Mouse (Mus musculus) hindbrain, embryonic 10.5 days (tissue): ENCODE measurements around the gene Pparg. TPM values are rescaled to one million over a fixed set of nuclear protein-coding genes. Genes with fewer than 3 reads are reported as not detected.

Experiments
- DNase-seq: peaks from one replicate; pipeline ENCODE4 v3.0.0-alpha.2; 2017; ENCODE audit warnings: low spot score
- H3K27ac ChIP-seq: fragments of 300-500 bp; sonication (generic); 2 replicates; pipeline ENCODE4 v1.5.1; 2016; ENCODE audit warnings: mild to moderate bottlenecking, moderate library complexity
- H3K27me3 ChIP-seq: fragments of 300-500 bp; sonication (generic); 2 replicates; pipeline ENCODE4 v1.6.1; 2016; ENCODE audit warnings: mild to moderate bottlenecking; ENCODE audit not compliant: poor library complexity, insufficient read depth, severe bottlenecking
- H3K36me3 ChIP-seq: fragments of 300-500 bp; sonication (generic); 2 replicates; pipeline ENCODE4 v1.6.1; 2016; ENCODE audit warnings: mild to moderate bottlenecking, moderate library complexity
- H3K4me1 ChIP-seq: fragments of 300-500 bp; sonication (generic); replicated peaks from 2 replicates; pipeline ENCODE4 v1.6.1; 2016; ENCODE audit warnings: mild to moderate bottlenecking
- H3K4me3 ChIP-seq: fragments of 300-500 bp; sonication (generic); 2 replicates; pipeline ENCODE4 v1.5.1; 2016; ENCODE audit warnings: mild to moderate bottlenecking, moderate library complexity
- H3K9me3 ChIP-seq: fragments of 300-500 bp; sonication (generic); 2 replicates; pipeline ENCODE4 v1.6.1; 2016; ENCODE audit warnings: mild to moderate bottlenecking, moderate library complexity
- WGBS: fragments of 180-500 bp; shearing (Covaris S2); methylation state at CpG from one replicate; pipeline ENCODE4 v1.1.7; 2016; 5-methylcytosine and 5-hydroxymethylcytosine counted together
- polyA plus RNA-seq: library from polyadenylated mRNA; unstranded; fragments of >200 nt; fragmentation: Nextera tagmentation; extraction: Ambion mirVana; gene quantifications from 2 replicates; pipeline ENCODE4 v1.2.1, GENCODE M21; 2016

Pparg gene
- polyA plus RNA-seq, 1 experiment from 2014 or later = 0.20 TPM

DNA sequence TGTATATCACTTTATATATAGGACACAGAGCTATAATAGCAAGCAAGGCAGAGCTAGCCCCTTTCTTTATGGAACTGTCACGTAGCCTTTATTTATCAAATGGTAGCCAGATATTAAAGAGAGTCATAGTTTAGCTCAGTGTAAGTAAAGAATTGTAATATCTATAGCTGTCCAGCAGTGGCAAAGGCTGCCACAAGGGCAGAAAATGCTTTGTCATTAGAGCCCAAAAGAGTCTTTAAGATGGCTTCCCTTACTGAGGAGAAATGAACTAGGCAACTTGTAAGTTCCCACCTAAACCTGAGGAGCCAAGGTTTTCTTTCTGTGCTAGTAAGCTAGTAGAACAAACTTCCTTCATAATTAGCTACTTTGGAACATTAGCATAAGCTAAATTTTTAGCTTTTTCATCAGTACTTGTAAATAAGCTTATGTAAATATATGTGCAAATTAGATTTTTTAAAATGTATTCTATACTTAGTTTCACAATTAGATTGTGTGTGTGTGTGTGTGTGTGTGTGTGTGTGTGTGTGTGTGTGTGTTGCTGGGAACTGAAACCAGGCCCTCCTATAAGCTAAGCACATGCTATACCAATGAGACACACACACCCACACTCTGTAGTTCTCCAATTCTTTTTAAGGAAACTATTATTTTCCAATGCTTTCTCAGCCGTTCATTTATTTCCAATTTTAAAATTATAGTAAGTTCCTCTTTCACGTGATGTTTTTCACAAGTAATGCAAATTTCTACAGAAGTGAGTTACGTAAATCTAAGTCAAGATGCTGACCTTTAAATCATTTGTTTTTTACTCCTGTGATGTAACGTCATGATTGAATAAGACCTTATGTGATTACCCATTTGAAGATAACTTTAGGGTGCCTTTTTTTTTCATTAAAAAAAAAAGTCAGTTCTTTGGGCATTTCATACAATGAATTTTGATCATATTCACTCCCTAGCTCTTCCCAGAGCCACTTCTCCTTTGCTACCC lies 14.4 kb downstream of the Pparg start:
- Histone ChIP-seq H3K27me3 (no peaks in the 10 kb centered on the region), H3K27ac (no peak overlapping the region), H3K9me3 (no peaks in the 10 kb centered on the region), H3K4me1 (no peaks in the 10 kb centered on the region), H3K36me3 (no peaks in the 10 kb centered on the region), H3K4me3 (no peak overlapping the region)
- WGBS = 83% methylated on average over 5 of the region's 5 CpGs
- no peak for DNase-seq

DNA sequence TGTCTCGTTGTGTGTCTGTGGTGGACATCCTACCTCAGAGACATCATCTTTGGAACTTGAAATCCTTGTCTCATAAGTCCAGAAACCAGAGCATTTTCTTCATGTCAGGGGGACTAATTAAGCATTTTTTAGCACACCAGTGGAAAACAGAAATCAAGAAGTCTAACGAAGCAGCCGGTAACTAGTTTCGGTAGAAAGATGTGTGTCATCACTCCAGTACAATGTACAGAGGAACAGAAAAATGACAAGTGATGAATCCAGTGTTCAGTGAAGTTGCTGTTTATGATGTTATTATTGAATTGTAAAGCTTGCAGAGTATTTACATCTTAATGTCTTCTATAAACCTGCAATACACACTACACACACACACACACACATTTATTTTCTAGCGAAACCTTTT lies 19.8 kb downstream of the Pparg start:
- no peaks in the 10 kb centered on the region for H3K27me3 ChIP-seq
- 93% methylated on average over 5 of the region's 5 CpGs for WGBS
- DNase-seq = no peak

DNA sequence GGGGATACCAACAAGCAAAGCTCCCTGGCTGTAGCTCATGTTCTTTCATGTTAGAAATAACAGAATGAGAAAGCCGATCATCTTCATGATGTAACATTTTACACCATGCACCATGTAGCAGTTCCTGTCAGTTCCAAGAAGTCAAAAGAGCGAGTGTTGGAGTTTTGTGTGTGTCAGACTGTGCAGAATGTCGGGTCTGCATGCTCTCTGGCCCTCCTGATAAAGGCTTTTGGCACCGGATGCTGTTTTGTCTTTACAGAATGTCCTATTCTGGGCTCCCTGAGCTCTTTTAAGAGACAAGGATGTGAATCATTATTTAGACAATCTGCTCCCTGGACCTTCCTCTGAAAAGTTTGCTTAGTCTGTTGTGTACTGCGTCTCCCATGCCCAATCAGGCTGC lies 22.0 kb downstream of the Pparg start:
- DNase-seq = no peak
- 81% methylated on average over 5 of the region's 5 CpGs for WGBS
- Histone ChIP-seq H3K36me3 (no peaks in the 10 kb centered on the region), H3K4me3 (no peak overlapping the region), H3K4me1 (no peaks in the 10 kb centered on the region), H3K9me3 (no peaks in the 10 kb centered on the region), H3K27ac (no peak overlapping the region), H3K27me3 (no peaks in the 10 kb centered on the region)

More for the DNA sequence above, 19.8 kb downstream of the Pparg start:
- H3K4me1 ChIP-seq = no peaks in the 10 kb centered on the region
- no peaks in the 10 kb centered on the region for H3K36me3 ChIP-seq
- no peaks in the 10 kb centered on the region for H3K9me3 ChIP-seq
- no peak overlapping the region for H3K4me3 ChIP-seq
- no peak overlapping the region for H3K27ac ChIP-seq

DNA sequence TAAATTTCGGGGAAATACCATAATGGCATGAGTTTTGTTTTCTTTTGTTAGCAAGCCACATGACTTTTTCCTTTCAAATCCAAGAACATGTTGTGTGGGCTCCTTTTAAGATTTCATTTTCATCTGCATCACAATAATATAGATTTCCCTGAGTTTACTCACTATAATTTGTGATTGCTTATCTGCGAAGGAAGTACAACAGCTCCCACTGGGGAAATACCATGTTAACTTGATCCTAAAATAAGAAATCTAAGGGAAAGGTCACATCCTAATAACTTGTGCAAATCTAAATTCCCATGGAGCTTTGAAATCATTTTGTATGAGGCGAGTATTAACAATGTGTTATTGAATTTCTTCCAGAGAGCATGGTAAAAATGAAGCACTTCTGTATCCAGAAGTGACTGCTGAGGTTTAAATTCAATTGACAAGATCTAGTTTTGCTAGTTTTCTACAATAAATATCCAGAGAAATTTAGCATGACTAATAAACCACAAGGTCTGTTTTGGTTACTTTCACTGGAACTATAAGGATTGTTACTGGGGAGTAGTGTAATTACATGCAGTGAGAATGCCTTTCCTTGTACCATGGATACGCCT lies 29.3 kb downstream of the Pparg start:
- no peaks in the 10 kb centered on the region for H3K4me1 ChIP-seq
- no peaks in the 10 kb centered on the region for H3K9me3 ChIP-seq
- no peaks in the 10 kb centered on the region for H3K27me3 ChIP-seq
- no peak overlapping the region for H3K4me3 ChIP-seq
- H3K27ac ChIP-seq = no peak overlapping the region
- 84% methylated on average over 4 of the region's 4 CpGs for WGBS
- DNase-seq = no peak
- no peaks in the 10 kb centered on the region for H3K36me3 ChIP-seq

DNA sequence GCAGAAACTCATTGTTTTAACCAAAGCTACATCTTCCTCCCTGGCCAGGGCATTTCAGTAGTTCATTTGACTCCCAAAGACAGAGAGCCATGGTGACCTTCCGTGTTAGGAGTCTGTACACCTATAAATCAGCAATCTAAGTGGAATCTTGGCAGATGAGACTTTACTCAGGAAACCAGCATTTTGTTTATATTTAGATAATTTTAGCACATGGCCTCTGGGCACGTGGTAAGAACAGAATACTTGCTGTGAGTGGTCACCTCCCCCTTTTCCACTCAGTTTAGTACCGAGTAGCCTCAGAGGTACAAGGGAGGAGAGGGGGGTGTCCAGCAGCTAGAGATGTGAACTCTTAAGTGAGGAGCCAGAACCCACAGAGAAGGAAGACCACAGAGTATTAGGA lies 36.2 kb downstream of the Pparg start:
- Histone ChIP-seq H3K27ac (no peak overlapping the region), H3K9me3 (no peaks in the 10 kb centered on the region), H3K4me1 (no peaks in the 10 kb centered on the region), H3K36me3 (no peaks in the 10 kb centered on the region), H3K4me3 (no peak overlapping the region), H3K27me3 (no peaks in the 10 kb centered on the region)
- 77% methylated on average over 3 of the region's 3 CpGs for WGBS
- DNase-seq = no peak

DNA sequence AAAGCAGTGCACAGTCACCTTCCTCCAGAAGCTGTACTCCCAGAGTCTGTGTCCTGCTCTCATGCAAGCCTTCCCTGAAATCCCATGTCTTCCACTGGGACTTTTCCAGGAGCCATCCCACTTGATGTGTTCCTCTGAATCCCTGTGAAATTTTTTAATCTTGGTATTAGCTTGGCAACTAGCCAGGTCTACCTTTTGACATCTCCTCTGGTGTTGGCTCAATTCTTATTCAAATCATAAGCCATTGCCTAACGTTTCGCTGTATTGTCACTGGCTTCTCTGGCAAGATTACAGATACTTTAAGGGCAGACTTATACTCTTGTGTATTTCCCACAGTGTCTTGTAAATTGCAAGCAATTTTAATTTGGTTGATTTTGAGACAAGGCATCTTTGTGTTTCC lies 43.6 kb downstream of the Pparg start:
- no peak for DNase-seq
- H3K4me3 ChIP-seq = no peak overlapping the region
- no peaks in the 10 kb centered on the region for H3K36me3 ChIP-seq
- no peaks in the 10 kb centered on the region for H3K9me3 ChIP-seq
- H3K4me1 ChIP-seq = no peaks in the 10 kb centered on the region
- no peaks in the 10 kb centered on the region for H3K27me3 ChIP-seq
- no peak overlapping the region for H3K27ac ChIP-seq
- 76% methylated on average over 2 of the region's 2 CpGs for WGBS

DNA sequence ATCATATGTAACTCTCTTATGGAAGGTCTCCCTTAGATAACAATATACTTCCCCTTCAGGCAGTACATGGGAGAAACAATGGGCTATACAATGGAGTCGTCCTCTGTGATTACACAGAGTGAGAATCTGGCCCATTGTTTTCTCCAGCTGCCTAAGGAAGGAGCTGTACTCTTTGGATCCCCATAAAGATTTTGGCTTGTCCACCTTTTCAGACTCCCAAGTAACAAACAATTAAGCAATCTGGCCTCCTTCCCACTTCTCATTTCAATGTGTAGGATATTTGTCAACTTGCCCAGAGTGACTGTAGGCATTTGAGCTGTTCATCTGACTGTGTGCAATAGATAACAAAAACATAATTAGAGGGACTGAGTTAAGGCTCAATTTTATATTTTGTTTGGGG lies 50.7 kb downstream of the Pparg start:
- DNase-seq = no peak
- H3K4me1 ChIP-seq = no peaks in the 10 kb centered on the region
- no peak overlapping the region for H3K4me3 ChIP-seq
- no peaks in the 10 kb centered on the region for H3K27me3 ChIP-seq
- no peaks in the 10 kb centered on the region for H3K36me3 ChIP-seq
- H3K27ac ChIP-seq = no peak overlapping the region
- H3K9me3 ChIP-seq = no peaks in the 10 kb centered on the region
- WGBS = 22% methylated on average over 1 of the region's 1 CpGs

DNA sequence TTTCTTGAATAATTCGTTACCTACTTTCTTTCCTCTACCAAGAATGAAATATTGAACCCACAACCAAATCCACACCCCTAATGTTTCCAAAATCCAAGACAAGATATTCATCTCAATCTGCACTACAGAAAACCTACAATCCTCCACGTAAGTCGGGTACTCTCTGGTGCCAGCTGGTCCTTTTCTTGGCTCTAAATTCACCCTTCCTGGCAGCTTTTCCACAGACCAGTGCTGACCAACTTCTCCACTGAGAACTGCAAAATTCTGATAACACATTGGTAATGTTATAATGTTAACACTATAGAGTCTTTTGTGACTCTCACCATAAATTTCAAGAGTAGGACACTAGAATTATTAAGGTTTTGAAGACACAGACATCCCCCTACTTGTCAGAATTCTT lies 57.4 kb downstream of the Pparg start:
- H3K9me3 ChIP-seq = no peaks in the 10 kb centered on the region
- H3K36me3 ChIP-seq = no peaks in the 10 kb centered on the region
- WGBS = 95% methylated on average over 3 of the region's 3 CpGs
- H3K27ac ChIP-seq = no peak overlapping the region
- H3K27me3 ChIP-seq = no peaks in the 10 kb centered on the region
- H3K4me3 ChIP-seq = no peak overlapping the region
- DNase-seq = no peak
- H3K4me1 ChIP-seq = no peaks in the 10 kb centered on the region

DNA sequence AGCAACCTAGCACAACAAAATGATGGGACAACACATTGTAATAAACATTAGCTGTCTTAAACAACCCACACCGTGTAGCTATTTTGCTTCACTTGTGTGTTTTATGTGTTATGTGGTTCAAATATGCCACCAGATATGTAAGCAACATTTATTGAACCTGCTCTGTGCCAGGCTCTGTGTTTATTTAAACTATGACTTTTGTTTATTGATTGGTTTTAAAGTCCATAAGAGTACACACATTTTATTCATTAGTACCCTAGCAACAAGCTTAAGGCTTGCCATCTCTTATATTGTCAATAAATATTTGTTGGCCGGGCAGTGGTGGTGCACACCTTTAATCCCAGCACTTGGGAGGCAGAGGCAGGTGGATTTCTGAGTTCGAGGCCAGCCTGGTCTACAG lies 58.2 kb downstream of the Pparg start:
- WGBS = 79% methylated on average over 3 of the region's 3 CpGs
- DNase-seq = no peak
- Histone ChIP-seq H3K4me3 (no peak overlapping the region), H3K27me3 (no peaks in the 10 kb centered on the region), H3K36me3 (no peaks in the 10 kb centered on the region), H3K9me3 (no peaks in the 10 kb centered on the region), H3K27ac (no peak overlapping the region), H3K4me1 (no peaks in the 10 kb centered on the region)

DNA sequence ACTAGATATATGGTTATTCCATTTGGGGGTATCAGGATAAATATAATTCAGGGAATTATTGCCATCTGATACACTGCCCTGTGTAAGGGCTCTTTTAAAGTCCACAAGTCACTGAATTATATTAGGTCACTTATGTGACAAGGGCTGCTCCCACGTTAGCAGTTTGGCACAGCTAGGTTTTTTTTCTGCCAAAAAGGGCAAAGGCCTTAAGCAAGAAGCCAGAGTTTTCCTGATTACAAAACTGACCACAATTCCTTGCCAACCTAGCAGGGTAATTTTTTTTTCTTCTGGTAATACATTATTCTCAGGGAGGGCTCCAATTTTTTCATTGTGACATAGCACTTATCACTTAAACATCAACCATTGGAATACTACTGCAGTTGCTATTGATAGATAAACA lies 60.2 kb downstream of the Pparg start:
- 63% methylated on average over 1 of the region's 1 CpGs for WGBS
- no peaks in the 10 kb centered on the region for H3K9me3 ChIP-seq

DNA sequence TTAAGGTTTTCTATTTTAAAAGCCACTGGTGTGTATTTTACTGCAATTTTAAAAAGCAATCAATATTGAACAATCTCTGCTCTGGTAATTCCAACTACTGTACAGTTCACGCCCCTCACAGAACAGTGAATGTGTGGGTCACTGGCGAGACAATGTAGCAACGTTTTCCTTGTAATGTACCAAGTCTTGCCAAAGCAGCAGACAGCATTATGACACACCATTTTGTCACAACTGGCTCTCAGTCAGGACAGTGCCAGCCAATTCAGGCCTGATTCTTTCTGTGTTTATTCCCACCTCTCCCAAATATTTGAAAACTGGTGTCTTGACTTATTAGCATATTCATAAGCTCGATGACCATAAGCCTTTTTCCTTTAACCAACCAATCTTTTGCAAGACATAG lies 60.9 kb downstream of the Pparg start:
- no peak overlapping the region for H3K27ac ChIP-seq
- WGBS = 89% methylated on average over 4 of the region's 4 CpGs
- DNase-seq = no peak
- H3K9me3 ChIP-seq = no peaks in the 10 kb centered on the region
- H3K4me1 ChIP-seq = no peaks in the 10 kb centered on the region
- H3K4me3 ChIP-seq = no peak overlapping the region
- no peaks in the 10 kb centered on the region for H3K36me3 ChIP-seq
- H3K27me3 ChIP-seq = no peaks in the 10 kb centered on the region

More for the DNA sequence above, 60.2 kb downstream of the Pparg start:
- H3K4me3 ChIP-seq = no peak overlapping the region
- H3K27ac ChIP-seq = no peak overlapping the region
- H3K36me3 ChIP-seq = no peaks in the 10 kb centered on the region
- H3K4me1 ChIP-seq = no peaks in the 10 kb centered on the region
- no peaks in the 10 kb centered on the region for H3K27me3 ChIP-seq
- DNase-seq = no peak

DNA sequence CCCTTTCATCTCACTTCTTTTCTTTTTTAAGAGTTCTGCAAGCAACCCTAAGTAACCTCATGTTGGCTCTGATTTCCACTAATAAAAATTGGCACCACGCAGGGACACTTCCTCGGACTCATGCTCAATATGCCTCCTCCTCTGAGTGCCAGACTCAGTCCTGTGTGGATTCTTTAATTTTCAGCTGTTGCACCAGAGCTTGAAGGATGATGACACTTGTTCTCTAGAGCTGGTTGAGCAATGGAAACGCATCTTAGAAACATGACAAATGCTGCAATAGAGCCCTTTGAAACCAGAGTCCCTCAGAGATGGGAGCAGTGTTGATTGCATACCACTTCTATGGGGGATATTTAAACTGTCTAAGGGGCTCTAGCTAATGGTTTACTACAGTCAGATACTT lies 63.7 kb downstream of the Pparg start:
- no peak overlapping the region for H3K4me3 ChIP-seq
- no peaks in the 10 kb centered on the region for H3K27me3 ChIP-seq
- no peaks in the 10 kb centered on the region for H3K4me1 ChIP-seq
- WGBS = 87% methylated on average over 3 of the region's 3 CpGs
- no peaks in the 10 kb centered on the region for H3K36me3 ChIP-seq
- no peaks in the 10 kb centered on the region for H3K9me3 ChIP-seq
- no peak for DNase-seq
- H3K27ac ChIP-seq = no peak overlapping the region

DNA sequence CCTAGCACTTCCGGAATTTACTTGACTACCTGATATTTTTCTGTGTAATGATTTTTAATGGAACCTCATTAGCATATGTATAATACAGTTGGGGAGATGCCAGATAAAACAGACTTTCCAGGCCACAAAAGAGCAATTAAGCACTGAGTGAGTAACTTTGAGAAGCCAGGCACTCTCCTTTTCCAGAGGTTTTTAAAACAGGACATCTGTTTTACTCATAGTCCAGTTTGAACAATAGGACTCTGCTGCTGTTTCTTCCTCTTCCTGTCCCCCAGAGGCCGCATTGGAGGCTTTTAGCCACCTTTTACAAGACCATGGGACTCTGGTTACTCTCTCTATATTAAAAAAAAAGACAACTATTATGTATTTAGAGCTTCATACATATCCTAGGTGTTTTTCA lies 72.0 kb downstream of the Pparg start:
- no peak overlapping the region for H3K4me3 ChIP-seq
- H3K27ac ChIP-seq = no peak overlapping the region
- H3K9me3 ChIP-seq = no peaks in the 10 kb centered on the region
- H3K27me3 ChIP-seq = no peaks in the 10 kb centered on the region
- no peak for DNase-seq
- H3K4me1 ChIP-seq = no peaks in the 10 kb centered on the region
- 77% methylated on average over 2 of the region's 2 CpGs for WGBS
- H3K36me3 ChIP-seq = no peaks in the 10 kb centered on the region
